Mouse (Mus musculus): ENCODE results near the gene Hoxa5.

Hoxa5 gene

GRCm38 (mm10) chr6:52204050-52204752 is at the start of gene Hoxa5:
TSS of gene Hoxa5 (minus strand) at chr6:52204587.
- no peak for DNase-seq (ENCODE audit: low read depth in 2 of 2, low spot score in 2 of 2)

- no peak for DNase-seq (ENCODE audit: low read depth in 2 of 2, low spot score in 2 of 2)
These were observed 49.4 kb upstream of the Hoxa5 start for GRCm38 (mm10) chr6:52253511-52254500.

- no peak for DNase-seq (ENCODE audit: low read depth in 2 of 2, low spot score in 2 of 2)
These were observed 48.5 kb upstream of the Hoxa5 start for GRCm38 (mm10) chr6:52252775-52253376.

- no peak for DNase-seq (ENCODE audit: low read depth in 2 of 2, low spot score in 2 of 2)
These were observed 47.8 kb upstream of the Hoxa5 start for GRCm38 (mm10) chr6:52252016-52252774.

- DNase-seq (ENCODE audit: low read depth in 2 of 2, low spot score in 2 of 2) = no peak
These were observed 46.9 kb upstream of the Hoxa5 start for GRCm38 (mm10) chr6:52251177-52251879.

GRCm38 (mm10) chr6:52249826-52250225 is 45.4 kb upstream of the Hoxa5 start:
- no peak for DNase-seq (ENCODE audit: low read depth in 2 of 2, low spot score in 2 of 2)

- no peak for DNase-seq (ENCODE audit: low read depth in 2 of 2, low spot score in 2 of 2)
These were observed 45.0 kb upstream of the Hoxa5 start for GRCm38 (mm10) chr6:52249415-52249738.

- no peak for DNase-seq (ENCODE audit: low read depth in 2 of 2, low spot score in 2 of 2)
These were observed 44.4 kb upstream of the Hoxa5 start for GRCm38 (mm10) chr6:52248638-52249414.

GRCm38 (mm10) chr6:52247766-52248637 is 43.6 kb upstream of the Hoxa5 start:
- DNase-seq (ENCODE audit: low read depth in 2 of 2, low spot score in 2 of 2) = no peak

- DNase-seq (ENCODE audit: low read depth in 2 of 2, low spot score in 2 of 2) = no peak
These were observed 42.5 kb upstream of the Hoxa5 start for GRCm38 (mm10) chr6:52246916-52247315.

- DNase-seq (ENCODE audit: low read depth in 2 of 2, low spot score in 2 of 2) = no peak
These were observed 42.0 kb upstream of the Hoxa5 start for GRCm38 (mm10) chr6:52246403-52246803.

GRCm38 (mm10) chr6:52245757-52246142 is 41.4 kb upstream of the Hoxa5 start, which contains the start of gene Hoxa11:
TSS of gene Hoxa11 (minus strand) at chr6:52245810.
- no peak for DNase-seq (ENCODE audit: low read depth in 2 of 2, low spot score in 2 of 2)

- DNase-seq (ENCODE audit: low read depth in 2 of 2, low spot score in 2 of 2) = no peak
These were observed 40.8 kb upstream of the Hoxa5 start for GRCm38 (mm10) chr6:52245040-52245756.

GRCm38 (mm10) chr6:52244471-52245039 is 40.2 kb upstream of the Hoxa5 start:
- no peak for DNase-seq (ENCODE audit: low read depth in 2 of 2, low spot score in 2 of 2)

GRCm38 (mm10) chr6:52243681-52244121 is 39.3 kb upstream of the Hoxa5 start:
- DNase-seq (ENCODE audit: low read depth in 2 of 2, low spot score in 2 of 2) = no peak

- DNase-seq (ENCODE audit: low read depth in 2 of 2, low spot score in 2 of 2) = no peak
These were observed 38.5 kb upstream of the Hoxa5 start for GRCm38 (mm10) chr6:52242801-52243332.

GRCm38 (mm10) chr6:52241001-52241621 is 36.7 kb upstream of the Hoxa5 start:
- no peak for DNase-seq (ENCODE audit: low read depth in 2 of 2, low spot score in 2 of 2)

Measured in CD8-positive naive resting alpha-beta T cell, adult 2 months (primary cell).